Mouse (Mus musculus): Measurements from ENCODE around the gene Tubb1. TPM values are rescaled to one million over a fixed set of nuclear protein-coding genes. Genes with fewer than 3 reads are reported as not detected.

Gene Tubb1
- total RNA-seq, 2 experiments from 2014 or later: not detected

GRCm38 (mm10) chr2:174442460-174442859 is 8.0 kb upstream of the Tubb1 start:
- no peak for DNase-seq (ENCODE audit: low spot score in 2 of 2)

GRCm38 (mm10) chr2:174443046-174443445 is 7.4 kb upstream of the Tubb1 start:
- DNase-seq (ENCODE audit: low spot score in 2 of 2): no peak

- no peak for DNase-seq (ENCODE audit: low spot score in 2 of 2)
These were observed 6.1 kb upstream of the Tubb1 start for GRCm38 (mm10) chr2:174444359-174444758.

GRCm38 (mm10) chr2:174445018-174445417 is 5.5 kb upstream of the Tubb1 start:
- DNase-seq (ENCODE audit: low spot score in 2 of 2): no peak

GRCm38 (mm10) chr2:174446492-174446891 is 4.0 kb upstream of the Tubb1 start:
- DNase-seq (ENCODE audit: low spot score in 2 of 2): no peak

- DNase-seq (ENCODE audit: low spot score in 2 of 2): no peak
These were observed 3.6 kb upstream of the Tubb1 start for GRCm38 (mm10) chr2:174446905-174447304.

GRCm38 (mm10) chr2:174448405-174448804 is 2.1 kb upstream of the Tubb1 start:
- no peak for DNase-seq (ENCODE audit: low spot score in 2 of 2)

- no peak for DNase-seq (ENCODE audit: low spot score in 2 of 2)
These were observed 3.2 kb downstream of the Tubb1 start for GRCm38 (mm10) chr2:174453681-174454080.

GRCm38 (mm10) chr2:174459365-174459764 is 8.9 kb downstream of the Tubb1 start:
- DNase-seq (ENCODE audit: low spot score in 2 of 2): no peak

- peak in 1 of 2 experiments; percentile 6 for DNase-seq (ENCODE audit: low spot score in 2 of 2)
These were observed 12.9 kb downstream of the Tubb1 start for GRCm38 (mm10) chr2:174463370-174463769.

GRCm38 (mm10) chr2:174463789-174464523 is 13.5 kb downstream of the Tubb1 start, which contains the start of gene Atp5e:
TSS of gene Atp5e (minus strand) at chr2:174464105.
- peak; percentile 96 to 97 for DNase-seq (ENCODE audit: low spot score in 2 of 2)

- no peak for DNase-seq (ENCODE audit: low spot score in 2 of 2)
These were observed 19.8 kb downstream of the Tubb1 start for GRCm38 (mm10) chr2:174470333-174470732.

GRCm38 (mm10) chr2:174470786-174471405 is 20.4 kb downstream of the Tubb1 start:
- DNase-seq (ENCODE audit: low spot score in 2 of 2): no peak

- no peak for DNase-seq (ENCODE audit: low spot score in 2 of 2)
These were observed 21.9 kb downstream of the Tubb1 start for GRCm38 (mm10) chr2:174472407-174472806.

GRCm38 (mm10) chr2:174472818-174473549 is 22.5 kb downstream of the Tubb1 start, which contains the start of gene Prelid3b:
TSS of gene Prelid3b (minus strand) at chr2:174473081.
- peak; percentile 99 to 100 for DNase-seq (ENCODE audit: low spot score in 2 of 2)

GRCm38 (mm10) chr2:174473550-174473927 is 23.0 kb downstream of the Tubb1 start:
- no peak for DNase-seq (ENCODE audit: low spot score in 2 of 2)

- no peak for DNase-seq (ENCODE audit: low spot score in 2 of 2)
These were observed 27.2 kb downstream of the Tubb1 start for GRCm38 (mm10) chr2:174477543-174478319.

- DNase-seq (ENCODE audit: low spot score in 2 of 2): no peak
These were observed 28.3 kb downstream of the Tubb1 start for GRCm38 (mm10) chr2:174478746-174479145.

- DNase-seq (ENCODE audit: low spot score in 2 of 2): no peak
These were observed 36.5 kb downstream of the Tubb1 start for GRCm38 (mm10) chr2:174487005-174487404.

GRCm38 (mm10) chr2:174492858-174493257 is 42.4 kb downstream of the Tubb1 start:
- peak; percentile 46 to 51 for DNase-seq (ENCODE audit: low spot score in 2 of 2)

Measured in left cerebral cortex, adult 18-20 months (tissue).